Mouse (Mus musculus): ENCODE results near the gene AI597479.

AI597479 gene

GRCm38 (mm10) chr1:43098031-43098984 is at the start of gene AI597479, which contains the start of gene Tgfbrap1:
AI597479 (plus strand) TSS chr1:43098710.
Tgfbrap1 (minus strand) TSS chr1:43098637.
- DNase-seq, result peak; percentile 92 to 94

DNA sequence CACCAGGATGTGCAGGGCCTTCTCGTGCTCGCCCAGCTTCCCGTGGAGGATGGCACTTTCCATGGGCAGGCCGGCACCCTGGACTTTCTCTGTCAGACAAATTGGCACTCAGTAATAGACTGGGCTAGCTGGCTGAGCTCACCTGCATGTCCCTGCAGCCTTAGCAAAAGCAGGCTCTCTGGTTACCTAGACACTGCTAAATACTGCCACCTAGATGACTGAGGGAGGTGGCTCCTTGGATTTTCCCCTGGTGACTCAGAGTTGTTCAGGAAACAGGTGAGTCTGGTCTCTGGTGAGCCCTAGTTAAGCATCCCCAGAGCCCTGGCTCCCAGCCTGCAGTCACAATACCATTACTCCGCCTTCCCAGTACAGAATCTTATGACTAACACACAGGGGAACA is 46.6 kb upstream of the AI597479 start:
- no peak for DNase-seq

GRCm38 (mm10) chr1:43065615-43066310 is 32.7 kb upstream of the AI597479 start:
- DNase-seq, result peak; percentile 59 to 79

- no peak for DNase-seq
Observed at GRCm38 (mm10) chr1:43066573-43066972, 31.9 kb upstream of the AI597479 start.

- DNase-seq, result no peak
Observed at GRCm38 (mm10) chr1:43067551-43067950, 31.0 kb upstream of the AI597479 start.

DNA sequence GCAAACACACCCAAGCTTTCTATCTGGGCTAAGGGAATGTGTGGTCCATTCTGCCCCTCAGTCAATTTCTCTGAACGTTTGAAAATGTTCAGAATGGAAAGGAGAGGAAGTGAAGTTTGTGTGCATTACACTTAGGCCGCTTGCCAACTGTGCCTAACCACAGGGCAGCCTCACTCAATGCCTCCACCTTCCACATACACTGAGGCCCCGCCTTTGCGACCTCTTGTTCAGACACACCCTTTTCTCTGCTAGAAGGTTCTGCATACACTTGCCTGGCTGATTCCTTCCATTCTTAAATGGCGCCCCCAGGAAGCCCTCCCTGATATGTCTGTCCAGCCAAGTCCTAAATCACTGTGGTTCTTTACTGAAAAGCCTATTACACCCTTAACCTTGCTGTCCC is 27.8 kb upstream of the AI597479 start:
- no peak for DNase-seq

DNA sequence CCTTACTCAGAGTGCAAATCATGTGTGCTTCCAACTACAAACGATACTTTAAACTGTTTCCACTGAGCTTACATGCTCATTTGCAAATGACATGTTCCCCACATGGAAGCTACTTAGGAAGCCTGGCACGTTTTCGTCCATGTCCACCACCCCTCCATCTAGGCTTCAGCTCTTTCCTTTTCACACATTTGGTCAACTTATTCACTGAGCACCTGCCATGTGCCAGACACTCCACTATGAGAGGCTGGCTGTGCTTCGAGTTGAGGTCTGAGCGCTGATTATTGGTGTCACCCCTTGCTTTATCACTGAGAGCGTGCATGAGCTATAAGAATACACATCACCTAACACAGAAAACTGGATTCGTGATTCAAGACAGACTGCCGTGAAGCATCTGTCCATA is 26.5 kb upstream of the AI597479 start:
- DNase-seq, result no peak

DNA sequence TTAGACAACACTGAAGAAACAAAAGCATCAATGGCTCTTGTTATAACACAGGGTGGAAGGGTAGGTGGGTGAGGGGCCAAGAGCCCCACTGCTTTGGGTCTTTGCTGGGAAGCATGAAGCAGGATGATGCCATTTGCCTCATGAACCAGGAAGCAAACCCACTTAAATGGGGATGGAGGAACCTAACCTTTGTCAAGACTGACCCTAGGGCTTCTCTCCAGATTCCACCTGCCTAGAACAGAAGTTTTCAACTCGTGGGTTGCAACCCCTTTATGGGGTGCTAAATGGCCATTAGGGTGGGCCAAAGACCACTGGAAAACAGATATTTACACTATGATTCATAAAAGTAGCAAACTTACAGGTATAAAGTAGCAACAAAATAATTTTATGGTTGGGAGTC is 25.9 kb upstream of the AI597479 start:
- DNase-seq, result no peak

DNA sequence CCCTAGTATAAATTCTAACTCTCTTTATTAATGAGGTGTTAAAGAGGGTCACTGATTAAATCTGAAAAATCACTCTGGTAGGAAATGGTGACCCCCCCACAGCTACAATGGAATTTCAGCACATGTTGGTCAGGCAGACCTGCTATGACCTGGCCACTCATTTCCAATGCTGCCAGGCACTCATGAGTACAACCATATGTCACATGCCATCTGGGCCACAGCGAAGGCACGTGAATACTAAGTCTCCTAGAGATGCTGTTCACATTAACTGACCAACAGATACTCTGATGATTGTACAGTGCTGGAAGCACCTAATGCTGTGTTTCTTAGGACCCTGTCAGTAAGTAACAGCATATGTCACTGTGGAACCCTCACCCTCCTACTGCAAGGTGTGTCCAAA is 23.7 kb upstream of the AI597479 start:
- no peak for DNase-seq

DNA sequence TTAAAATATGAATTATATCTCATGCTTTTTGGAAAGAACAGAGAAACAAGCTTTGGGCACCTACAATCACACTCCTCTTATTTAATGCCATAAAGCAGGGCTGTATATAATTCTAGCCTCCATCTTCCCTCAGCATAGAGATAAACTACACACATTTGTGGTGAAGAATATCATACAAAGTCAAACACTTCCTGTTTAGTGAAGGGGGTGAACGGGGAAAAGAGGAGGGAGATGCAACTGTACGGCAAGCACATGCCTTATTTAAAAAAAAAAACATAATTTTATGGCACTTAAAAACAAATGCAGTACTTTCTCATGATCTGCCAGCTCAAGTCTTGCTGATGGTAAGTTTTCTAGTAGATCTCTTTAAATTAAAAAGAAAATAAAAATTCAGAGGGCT is 20.4 kb upstream of the AI597479 start:
- no peak for DNase-seq

DNA sequence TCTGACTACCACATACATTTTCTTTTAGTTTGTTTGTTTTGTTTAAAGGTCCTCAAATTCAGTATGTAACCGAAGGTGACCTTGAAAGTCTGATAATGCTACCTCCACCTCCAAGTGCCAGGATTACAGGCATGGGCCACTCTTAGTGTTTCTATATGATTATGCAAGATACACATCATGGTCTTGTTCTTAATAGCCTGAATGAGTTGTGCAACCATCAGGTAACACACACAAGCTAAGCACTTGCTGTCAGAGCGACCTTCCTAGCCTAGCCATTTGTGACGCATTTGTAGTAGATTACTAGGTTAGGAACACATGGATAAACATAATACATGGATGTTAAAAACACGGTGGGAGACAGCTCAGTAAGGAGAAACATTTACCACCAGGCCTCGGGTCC is 15.6 kb upstream of the AI597479 start:
- DNase-seq, result no peak

DNA sequence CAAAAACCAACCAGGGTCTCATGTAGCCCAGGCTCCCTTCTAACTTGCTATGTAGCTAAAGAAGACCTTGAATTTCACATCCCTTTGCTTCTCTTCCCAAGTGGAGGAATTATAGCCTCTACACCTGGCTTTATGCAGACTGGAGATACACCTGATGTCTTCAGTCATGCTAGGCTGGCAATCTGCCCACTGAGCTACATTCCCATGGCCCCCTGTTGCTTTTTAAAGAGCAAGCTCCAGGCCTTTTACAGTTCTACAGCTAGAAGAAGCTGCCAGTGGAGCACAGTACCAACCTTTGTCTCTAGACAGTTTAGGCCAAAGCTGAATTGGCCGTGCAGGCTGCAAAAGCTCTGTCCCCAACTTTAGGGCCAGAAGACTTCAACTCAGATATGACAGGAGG is 8.1 kb upstream of the AI597479 start:
- DNase-seq, result peak in 1 of 2 experiments; percentile 31

GRCm38 (mm10) chr1:43091306-43092055 is 7.0 kb upstream of the AI597479 start:
- no peak for DNase-seq

- peak; percentile 65 to 87 for DNase-seq
Observed at GRCm38 (mm10) chr1:43092056-43093015, 6.2 kb upstream of the AI597479 start.

DNA sequence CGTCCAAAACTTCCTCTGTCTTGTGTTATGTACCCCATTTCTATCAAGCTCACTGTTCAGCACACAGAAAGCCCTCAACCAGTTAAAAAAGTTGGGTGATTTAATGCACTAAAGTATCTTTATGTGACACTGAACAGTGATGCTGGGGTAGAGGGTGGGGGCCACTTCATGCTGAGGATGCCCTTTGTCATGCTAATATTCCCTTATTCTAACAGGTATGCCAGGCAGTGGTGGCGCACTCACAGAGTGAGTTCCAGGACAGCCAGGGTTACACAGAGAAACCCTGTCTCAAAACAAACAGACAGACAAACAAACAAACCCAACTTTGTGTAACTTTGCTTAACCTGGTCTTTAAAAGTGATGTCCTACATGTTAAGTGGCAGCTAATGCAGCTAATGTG is 4.3 kb upstream of the AI597479 start:
- DNase-seq, result no peak

GRCm38 (mm10) chr1:43108729-43109128 is 10.2 kb downstream of the AI597479 start:
- no peak for DNase-seq

GRCm38 (mm10) chr1:43110556-43110955 is 12.0 kb downstream of the AI597479 start:
- peak; percentile 71 to 78 for DNase-seq

DNA sequence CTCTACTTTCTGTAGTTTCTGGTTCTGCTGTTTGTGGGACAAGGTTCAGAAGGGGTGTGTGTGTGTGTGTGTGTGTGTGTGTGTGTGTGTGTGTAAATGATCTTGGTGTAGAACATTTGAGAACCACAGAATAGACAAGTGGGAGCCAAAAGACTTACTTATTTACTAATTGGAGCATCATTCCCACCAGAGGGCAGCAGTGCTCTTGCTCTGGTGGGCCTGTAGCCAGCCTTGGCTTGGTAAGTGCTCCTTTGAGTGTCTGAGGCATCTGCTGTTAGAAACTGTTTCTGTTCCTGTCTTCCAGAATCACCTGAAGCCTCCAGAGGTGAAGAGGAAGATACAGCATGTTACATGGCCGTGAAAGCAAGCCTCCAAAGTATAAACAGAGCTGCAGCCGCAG is 14.4 kb downstream of the AI597479 start:
- DNase-seq, result peak; percentile 75 to 83

GRCm38 (mm10) chr1:43117435-43117834 is 18.9 kb downstream of the AI597479 start:
- peak; percentile 73 to 82 for DNase-seq

GRCm38 (mm10) chr1:43120950-43121349 is 22.4 kb downstream of the AI597479 start:
- no peak for DNase-seq

DNA sequence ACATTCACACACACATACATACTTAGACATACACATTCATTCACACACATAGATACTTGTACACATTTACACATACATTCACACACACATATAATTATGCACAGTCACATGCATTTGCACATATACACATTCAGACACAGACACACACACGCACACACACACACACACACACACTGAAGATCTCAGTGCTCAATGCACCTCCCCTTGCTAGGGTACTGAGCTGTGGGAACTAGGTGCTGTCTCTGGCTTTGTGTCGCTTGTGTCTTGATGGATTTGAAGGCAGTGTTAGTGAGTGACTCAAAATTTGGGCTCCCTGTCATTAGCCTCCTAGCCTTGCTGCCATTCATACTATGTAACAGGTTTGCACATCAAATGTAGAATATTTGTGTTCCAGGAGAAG is 24.1 kb downstream of the AI597479 start:
- no peak for DNase-seq

- DNase-seq, result no peak
Observed at GRCm38 (mm10) chr1:43124726-43125125, 26.2 kb downstream of the AI597479 start.
